Mouse (Mus musculus) midbrain, embryonic 13.5 days (tissue): ENCODE results near the gene St8sia1. TPM values are rescaled to one million over a fixed set of nuclear protein-coding genes. Genes with fewer than 3 reads are reported as not detected.

ENCODE experiments used
- ATAC-seq: fragments of 200-750 bp; cut with Nextera tagmentation; 2 replicates; pipeline ENCODE4 v1.8.0; 2017; ENCODE audit warnings: mild to moderate bottlenecking, moderate TSS enrichment, moderate library complexity
- H3K27ac ChIP-seq: fragments of 300-500 bp; sonication (generic); 2 replicates; pipeline ENCODE4 v1.5.1; 2015; ENCODE audit warnings: inconsistent platforms, mild to moderate bottlenecking, moderate library complexity
- H3K27me3 ChIP-seq: fragments of 300-500 bp; sonication (generic); 2 replicates; pipeline ENCODE4 v1.6.1; 2015; ENCODE audit warnings: mild to moderate bottlenecking, inconsistent platforms
- H3K36me3 ChIP-seq: fragments of 300-500 bp; sonication (generic); 2 replicates; pipeline ENCODE4 v1.6.1; 2015; ENCODE audit warnings: mild to moderate bottlenecking, inconsistent platforms
- H3K4me1 ChIP-seq: fragments of 300-500 bp; sonication (generic); replicated peaks from 2 replicates; pipeline ENCODE4 v1.6.1; 2015; ENCODE audit warnings: inconsistent platforms
- H3K4me2 ChIP-seq: fragments of 300-500 bp; sonication (generic); replicated peaks from 2 replicates; pipeline ENCODE4 v1.6.1; 2015; ENCODE audit warnings: moderate library complexity, mild to moderate bottlenecking, inconsistent platforms
- H3K4me3 ChIP-seq: fragments of 300-500 bp; sonication (generic); replicated peaks from 2 replicates; pipeline ENCODE4 v1.5.1; 2015; ENCODE audit warnings: mild to moderate bottlenecking, inconsistent platforms
- H3K9ac ChIP-seq: fragments of 300-500 bp; sonication (generic); replicated peaks from 2 replicates; pipeline ENCODE4 v1.6.1; 2015; ENCODE audit warnings: mild to moderate bottlenecking, inconsistent platforms
- H3K9me3 ChIP-seq: fragments of 300-500 bp; sonication (generic); 2 replicates; pipeline ENCODE4 v1.6.1; 2016; ENCODE audit warnings: mild to moderate bottlenecking, inconsistent platforms
- WGBS: fragments of 180-500 bp; shearing (Covaris S2); methylation state at CpG from one replicate; pipeline ENCODE4 v1.1.7; 2015; 5-methylcytosine and 5-hydroxymethylcytosine counted together
- polyA plus RNA-seq: library from polyadenylated mRNA; unstranded; fragments of >200 nt; fragmentation: Nextera tagmentation; extraction: Ambion mirVana; gene quantifications from 2 replicates; pipeline ENCODE4 v1.2.1, GENCODE M21; 2015

Gene St8sia1
- polyA plus RNA-seq, 1 experiment from 2014 or later, result 8.0 TPM

- Histone ChIP-seq H3K4me1 (0 out of 2 replicates have a peak, but pooled peaks cover 7% of the 10 kb centered on the region), H3K27me3 (no peaks in the 10 kb centered on the region), H3K4me2 (no peak overlapping the region), H3K27ac (no peak overlapping the region), H3K36me3 (peaks cover 13% of the 10 kb centered on the region), H3K4me3 (no peak overlapping the region), H3K9ac (no peak overlapping the region), H3K9me3 (no peaks in the 10 kb centered on the region)
- WGBS, result 87% methylated on average over 10 of the region's 10 CpGs
- ATAC-seq, result no peak
Measured at GRCm38 (mm10) chr6:142914676-142915075, 49.6 kb downstream of the St8sia1 start.

- H3K4me2 ChIP-seq, result no peak overlapping the region
- H3K4me1 ChIP-seq, result 0 out of 2 replicates have a peak, but pooled peaks cover 4% of the 10 kb centered on the region
- H3K27me3 ChIP-seq, result no peaks in the 10 kb centered on the region
- no peaks in the 10 kb centered on the region for H3K9me3 ChIP-seq
- no peak overlapping the region for H3K27ac ChIP-seq
- no peak overlapping the region for H3K9ac ChIP-seq
- ATAC-seq, result no peak
- H3K4me3 ChIP-seq, result no peak overlapping the region
- WGBS, result 95% methylated on average over 3 of the region's 3 CpGs
- H3K36me3 ChIP-seq, result peaks cover 13% of the 10 kb centered on the region
Measured at GRCm38 (mm10) chr6:142911263-142911662, 53.0 kb downstream of the St8sia1 start.

- Histone ChIP-seq H3K4me3 (no peak overlapping the region), H3K4me2 (no peak overlapping the region), H3K4me1 (0 out of 2 replicates have a peak, but pooled peaks cover 4% of the 10 kb centered on the region), H3K9me3 (no peaks in the 10 kb centered on the region), H3K27ac (no peak overlapping the region), H3K27me3 (no peaks in the 10 kb centered on the region), H3K36me3 (peaks cover 13% of the 10 kb centered on the region), H3K9ac (no peak overlapping the region)
- ATAC-seq, result no peak
- WGBS, result 97% methylated on average over 7 of the region's 7 CpGs
Measured at GRCm38 (mm10) chr6:142910721-142911120, 53.5 kb downstream of the St8sia1 start.

GRCm38 (mm10) chr6:142909771-142910105 is 54.5 kb downstream of the St8sia1 start:
- no peaks in the 10 kb centered on the region for H3K9me3 ChIP-seq
- 0 out of 2 replicates have a peak, but pooled peaks cover 4% of the 10 kb centered on the region for H3K4me1 ChIP-seq
- 87% methylated on average over 3 of the region's 3 CpGs for WGBS
- no peak overlapping the region for H3K9ac ChIP-seq
- no peak for ATAC-seq
- no peak overlapping the region for H3K4me3 ChIP-seq
- no peak overlapping the region for H3K27ac ChIP-seq
- no peaks in the 10 kb centered on the region for H3K27me3 ChIP-seq
- H3K4me2 ChIP-seq, result no peak overlapping the region
- peaks cover 13% of the 10 kb centered on the region for H3K36me3 ChIP-seq

- H3K4me2 ChIP-seq, result no peak overlapping the region
- H3K4me3 ChIP-seq, result no peak overlapping the region
- no peak overlapping the region for H3K27ac ChIP-seq
- H3K9ac ChIP-seq, result no peak overlapping the region
- peaks cover 13% of the 10 kb centered on the region for H3K36me3 ChIP-seq
- H3K9me3 ChIP-seq, result no peaks in the 10 kb centered on the region
- H3K27me3 ChIP-seq, result no peaks in the 10 kb centered on the region
- 79% methylated on average over 5 of the region's 5 CpGs for WGBS
- no peak for ATAC-seq
- H3K4me1 ChIP-seq, result 0 out of 2 replicates have a peak, but pooled peaks cover under 1% of the 10 kb centered on the region
Measured at GRCm38 (mm10) chr6:142908911-142909770, 55.1 kb downstream of the St8sia1 start.

GRCm38 (mm10) chr6:142908412-142908811 is 55.8 kb downstream of the St8sia1 start:
- WGBS, result 86% methylated on average over 3 of the region's 3 CpGs
- Histone ChIP-seq H3K4me2 (no peak overlapping the region), H3K4me1 (no peaks in the 10 kb centered on the region), H3K9ac (no peak overlapping the region), H3K9me3 (no peaks in the 10 kb centered on the region), H3K4me3 (no peak overlapping the region), H3K27me3 (no peaks in the 10 kb centered on the region), H3K27ac (no peak overlapping the region), H3K36me3 (peaks cover 13% of the 10 kb centered on the region)
- no peak for ATAC-seq

- H3K36me3 ChIP-seq, result no peaks in the 10 kb centered on the region
- no peaks in the 10 kb centered on the region for H3K9me3 ChIP-seq
- WGBS, result 92% methylated on average over 3 of the region's 3 CpGs
- H3K4me3 ChIP-seq, result no peak overlapping the region
- H3K9ac ChIP-seq, result no peak overlapping the region
- H3K4me1 ChIP-seq, result no peaks in the 10 kb centered on the region
- H3K27me3 ChIP-seq, result no peaks in the 10 kb centered on the region
- no peak overlapping the region for H3K4me2 ChIP-seq
- H3K27ac ChIP-seq, result no peak overlapping the region
- no peak for ATAC-seq
Measured at GRCm38 (mm10) chr6:142895371-142895770, 68.9 kb downstream of the St8sia1 start.

GRCm38 (mm10) chr6:142893716-142894115 is 70.5 kb downstream of the St8sia1 start:
- Histone ChIP-seq H3K27me3 (no peaks in the 10 kb centered on the region), H3K9me3 (no peaks in the 10 kb centered on the region), H3K4me1 (no peaks in the 10 kb centered on the region), H3K4me3 (no peak overlapping the region), H3K36me3 (no peaks in the 10 kb centered on the region), H3K9ac (no peak overlapping the region), H3K4me2 (no peak overlapping the region), H3K27ac (no peak overlapping the region)
- 86% methylated on average over 4 of the region's 4 CpGs for WGBS
- ATAC-seq, result no peak

GRCm38 (mm10) chr6:142890321-142890720 is 73.9 kb downstream of the St8sia1 start:
- WGBS, result 95% methylated on average over 6 of the region's 6 CpGs
- no peaks in the 10 kb centered on the region for H3K9me3 ChIP-seq
- H3K27me3 ChIP-seq, result no peaks in the 10 kb centered on the region
- no peak overlapping the region for H3K27ac ChIP-seq
- H3K4me3 ChIP-seq, result no peak overlapping the region
- ATAC-seq, result no peak
- no peak overlapping the region for H3K9ac ChIP-seq
- H3K36me3 ChIP-seq, result no peaks in the 10 kb centered on the region
- no peaks in the 10 kb centered on the region for H3K4me1 ChIP-seq
- H3K4me2 ChIP-seq, result no peak overlapping the region

- H3K27me3 ChIP-seq, result no peaks in the 10 kb centered on the region
Measured at GRCm38 (mm10) chr6:142888970-142889740, 75.1 kb downstream of the St8sia1 start.

GRCm38 (mm10) chr6:142888346-142888745 is 75.9 kb downstream of the St8sia1 start:
- Histone ChIP-seq H3K27me3 (no peaks in the 10 kb centered on the region), H3K27ac (no peak overlapping the region), H3K4me2 (no peak overlapping the region), H3K4me1 (no peaks in the 10 kb centered on the region), H3K9ac (no peak overlapping the region), H3K4me3 (no peak overlapping the region), H3K36me3 (no peaks in the 10 kb centered on the region), H3K9me3 (no peaks in the 10 kb centered on the region)
- no peak for ATAC-seq
- 84% methylated on average over 6 of the region's 6 CpGs for WGBS

More at GRCm38 (mm10) chr6:142888970-142889740, 75.1 kb downstream of the St8sia1 start:
- H3K36me3 ChIP-seq, result no peaks in the 10 kb centered on the region
- H3K9me3 ChIP-seq, result no peaks in the 10 kb centered on the region
- H3K4me2 ChIP-seq, result no peak overlapping the region
- WGBS, result 94% methylated on average over 9 of the region's 9 CpGs
- H3K4me1 ChIP-seq, result no peaks in the 10 kb centered on the region
- H3K9ac ChIP-seq, result no peak overlapping the region
- no peak overlapping the region for H3K4me3 ChIP-seq
- H3K27ac ChIP-seq, result no peak overlapping the region
- no peak for ATAC-seq

GRCm38 (mm10) chr6:142887375-142887774 is 76.9 kb downstream of the St8sia1 start:
- Histone ChIP-seq H3K4me1 (no peaks in the 10 kb centered on the region), H3K36me3 (no peaks in the 10 kb centered on the region), H3K4me2 (no peak overlapping the region), H3K4me3 (no peak overlapping the region), H3K9me3 (no peaks in the 10 kb centered on the region), H3K9ac (no peak overlapping the region), H3K27ac (no peak overlapping the region), H3K27me3 (no peaks in the 10 kb centered on the region)
- WGBS, result 91% methylated on average over 1 of the region's 1 CpGs
- no peak for ATAC-seq
